15 mouse cellular contexts compared by ENCODE assay signal in the genomic region with DNA sequence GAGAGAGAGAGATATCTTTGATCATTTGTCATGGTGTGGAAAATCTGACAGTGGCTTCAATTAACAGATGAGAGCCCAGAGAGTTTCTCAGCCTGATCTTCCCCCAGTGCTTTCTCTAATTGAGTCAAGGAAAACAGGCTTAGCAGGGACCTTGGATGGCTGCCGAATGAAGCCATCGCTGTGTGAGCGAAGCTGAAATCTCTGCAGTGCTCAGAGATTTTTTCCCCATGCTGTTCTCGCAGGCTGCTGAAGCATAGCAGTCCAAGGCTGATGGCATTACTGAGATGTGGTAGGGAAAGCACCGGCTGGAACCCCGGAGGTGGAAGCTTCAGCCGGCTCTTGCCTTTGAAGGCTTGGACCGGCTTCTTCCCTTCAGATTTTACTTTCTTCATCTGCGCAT.
A peak's percentile ranks its signal among the peaks of the same experiment; 100 is the strongest.
DNase-seq lines count a peak whose midpoint lies in the region; ATAC-seq and TF ChIP-seq lines count a peak whose summit lies in the region.
"Had no signal": no experiment of that assay in that cellular context is flagged by ENCODE, and none has a peak within 500 bp of the region (broad histone marks: within the 10 kb centered on the region; RNA-seq: fewer than 3 reads in every experiment).

No protein-coding gene starts in this region.

- H3K9me3 ChIP-seq in forebrain, embryonic 15.5 days = no peaks in the 10 kb centered on the region
- H3K9me3 ChIP-seq: liver, embryonic 15.5 days; midbrain, embryonic 12.5 days had no signal

- H3K27me3 ChIP-seq in forebrain, embryonic 15.5 days = no peaks in the 10 kb centered on the region
- H3K27me3 ChIP-seq: CH12.LX; liver, embryonic 15.5 days; midbrain, embryonic 12.5 days had no signal

- no peak for TF ChIP-seq CTCF in layer of hippocampus, adult 2 months (conservative IDR thresholded peaks at IDR 0.05)

- peak; percentile 6 to 11 for DNase-seq in left cerebral cortex, adult 18-20 months (ENCODE audit: low spot score in 2 of 2)
- no peak for DNase-seq in left cerebral cortex, adult 9 months (ENCODE audit: low spot score in 2 of 2)
- peak; percentile 10 to 21 for DNase-seq in layer of hippocampus, adult 2 months (ENCODE audit: low spot score in 2 of 2)
- DNase-seq in right cerebral cortex, adult 2 months (ENCODE audit: low spot score in 2 of 2) = peak; percentile 7 to 29
- no peak for DNase-seq in natural killer cell, adult 2 months (ENCODE audit: low spot score in 2 of 2)
- no peak for DNase-seq in lung, postnatal 25 days (ENCODE audit: low spot score)
- DNase-seq: gastrocnemius, postnatal 14 days; kidney, postnatal 4 days; thymus, postnatal 25 days had no signal

- no peak overlapping the region for H3K9ac ChIP-seq in forebrain, embryonic 15.5 days (replicated peaks)
- H3K9ac ChIP-seq: liver, embryonic 15.5 days; midbrain, embryonic 12.5 days had no signal

- WGBS in forebrain, embryonic 15.5 days = 74% methylated on average over 9 of the region's 9 CpGs

- H3K27ac ChIP-seq in layer of hippocampus, adult 2 months = peak overlapping the region; percentile 83
- H3K27ac ChIP-seq in forebrain, embryonic 15.5 days (replicated peaks) = no peak overlapping the region
- H3K27ac ChIP-seq: hindbrain, embryonic 10.5 days; liver, embryonic 15.5 days; midbrain, embryonic 12.5 days had no signal

- peak; percentile 84; the same call in 1 of the 2 replicates for ATAC-seq in cerebellum, adult (ENCODE audit: insufficient number of reproducible peaks, low FRiP score, low TSS enrichment)
- no peak for ATAC-seq in forebrain, embryonic 15.5 days (replicated peaks)

- peak overlapping the region; percentile 33 for H3K4me3 ChIP-seq in layer of hippocampus, adult 2 months
- no peak overlapping the region for H3K4me3 ChIP-seq in forebrain, embryonic 15.5 days
- H3K4me3 ChIP-seq: hindbrain, embryonic 10.5 days; liver, embryonic 15.5 days; midbrain, embryonic 12.5 days had no signal

- no peak overlapping the region for H3K4me2 ChIP-seq in forebrain, embryonic 15.5 days (replicated peaks)
- H3K4me2 ChIP-seq: liver, embryonic 15.5 days; midbrain, embryonic 12.5 days had no signal

- no peaks in the 10 kb centered on the region for H3K4me1 ChIP-seq in forebrain, embryonic 15.5 days
- H3K4me1 ChIP-seq: liver, embryonic 15.5 days; midbrain, embryonic 12.5 days had no signal

- no peaks in the 10 kb centered on the region for H3K36me3 ChIP-seq in forebrain, embryonic 15.5 days
- H3K36me3 ChIP-seq: hindbrain, embryonic 10.5 days; liver, embryonic 15.5 days; midbrain, embryonic 12.5 days had no signal

Comparison
In these comparisons a context has a peak if more than half of its experiments do, and no peak if none do; other contexts are left out.
1. DNase-seq: peak in left cerebral cortex, adult 18-20 months (2 of 2), layer of hippocampus, adult 2 months (2 of 2) and right cerebral cortex, adult 2 months (2 of 2); none in left cerebral cortex, adult 9 months (0 of 2), natural killer cell, adult 2 months (0 of 2) and lung, postnatal 25 days (single experiment).